Mouse (Mus musculus): ENCODE data around the gene Aggf1.

DNA sequence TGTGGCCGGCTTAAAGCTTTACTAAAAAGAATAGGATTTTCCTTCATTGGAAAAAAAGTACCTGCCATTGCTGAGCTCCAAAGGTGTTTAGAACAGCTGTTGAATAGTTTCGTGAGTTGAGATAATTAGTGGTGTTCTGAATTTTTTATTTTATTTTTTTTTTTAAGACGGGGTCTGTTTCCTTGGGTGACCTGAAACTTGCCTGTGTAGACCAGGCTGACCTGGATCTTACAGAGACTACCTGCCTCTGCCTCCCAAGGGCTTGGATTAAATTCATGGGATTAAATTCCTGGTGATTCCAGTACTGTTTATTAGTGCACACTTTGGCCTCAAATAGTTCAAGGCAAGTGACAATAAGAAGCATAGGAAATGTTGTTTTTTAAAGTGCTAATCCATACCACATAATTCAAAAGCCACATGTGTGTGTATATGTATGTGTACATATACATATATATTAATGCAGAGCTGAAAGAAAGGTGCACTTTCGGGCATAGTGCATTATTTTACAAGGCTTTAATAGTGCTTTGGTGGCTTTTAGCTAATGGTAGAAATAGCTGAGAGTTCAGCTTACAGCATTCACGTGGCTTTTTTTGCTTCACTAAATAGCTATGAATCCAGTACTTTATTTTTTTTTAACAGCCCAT lies 49.1 kb downstream of the Aggf1 start:
- no peak for TF ChIP-seq CTCF (IDR thresholded peaks at IDR 0.05; ENCODE audit: extremely low read depth, insufficient read length, insufficient replicate concordance, low read depth, low read length)
- TF ChIP-seq POLR2A (IDR thresholded peaks at IDR 0.05; ENCODE audit: low read depth, low read length) = no peak
